Mouse (Mus musculus): Measurements from ENCODE around the gene Ncaph.

GRCm38 (mm10) chr2:127165675-127166074 is 31.9 kb upstream of the Ncaph start:
- TF ChIP-seq CTCF (IDR thresholded peaks at IDR 0.05; ENCODE audit: borderline replicate concordance, extremely low read depth, insufficient read depth, insufficient read length): no peak
- TF ChIP-seq POLR2A (IDR thresholded peaks at IDR 0.05; ENCODE audit: borderline replicate concordance, extremely low read depth, insufficient read depth, insufficient read length, poor library complexity, severe bottlenecking): no peak

All from brain, embryonic 14.5 days (tissue).